Mouse (Mus musculus) embryonic fibroblast, embryonic 13.5 days (primary cell): ENCODE results near the gene Sumo2.

Experiments
- CTCF ChIP-seq: IDR thresholded peaks from 2 replicates; pipeline ENCODE4 v1.5.1; 2011; ENCODE audit warnings: mild to moderate bottlenecking, control low read depth, low read length, moderate library complexity, borderline replicate concordance; ENCODE audit not compliant: insufficient read depth
- POLR2A ChIP-seq: IDR thresholded peaks from 2 replicates; pipeline ENCODE4 v1.6.1; 2011; ENCODE audit warnings: low read depth, mild to moderate bottlenecking, control low read depth, low read length, moderate library complexity

- TF ChIP-seq CTCF, result no peak
- no peak for TF ChIP-seq POLR2A
Measured at GRCm38 (mm10) chr11:115585573-115586100, 49.6 kb upstream of the Sumo2 start.
